Mouse (Mus musculus): ENCODE measurements around the gene Uchl3. TPM values are rescaled to one million over a fixed set of nuclear protein-coding genes. Genes with fewer than 3 reads are reported as not detected.
A peak's percentile ranks its signal among the peaks of the same experiment; 100 is the strongest.

Gene Uchl3
- 79.9 and 95.2 TPM in 2 replicates for polyA plus RNA-seq (2015; fragmentation: Nextera tagmentation; extraction: Ambion mirVana)

- Histone ChIP-seq H3K27me3 (ENCODE audit: control insufficient read depth, insufficient read depth, low read length) (no peaks in the 10 kb centered on the region), H3K36me3 (ENCODE audit: control insufficient read depth, insufficient read depth) (no peaks in the 10 kb centered on the region), H3K9me3 (replicated peaks; ENCODE audit: control insufficient read depth, low read length) (no peaks in the 10 kb centered on the region), H3K4me2 (ENCODE audit: low read depth, low read length) (peak within 1 kb of the TSS; percentile 87), H3K4me3 (ENCODE audit: low read length) (peak within 1 kb of the TSS; percentile 90), H3K27ac (ENCODE audit: low read length) (no peak within 1 kb of the TSS; the same call in 1 of the 2 replicates), H3K9ac (ENCODE audit: low read length) (peak within 1 kb of the TSS; percentile 85), H3K4me1 (ENCODE audit: control insufficient read depth, insufficient read depth, low read length) (peaks cover 2% of the 10 kb centered on the region; the same call in 1 of the 2 replicates)
- under 1% methylated on average over 67 of the region's 81 CpGs for WGBS
- ATAC-seq (replicated peaks; ENCODE audit: extremely low read depth, insufficient read depth, low FRiP score) = peak; percentile 88
Measured at GRCm38 (mm10) chr14:101653581-101654525, at the start of gene Uchl3. Gene Uchl3 (plus strand): TSS chr14:101653967.

GRCm38 (mm10) chr14:101605843-101606242, 47.9 kb upstream of the Uchl3 start:
- 53% methylated on average over 2 of the region's 2 CpGs for WGBS
- Histone ChIP-seq H3K9me3 (replicated peaks; ENCODE audit: control insufficient read depth, low read length) (no peaks in the 10 kb centered on the region), H3K4me1 (ENCODE audit: control insufficient read depth, insufficient read depth, low read length) (peaks cover 6% of the 10 kb centered on the region), H3K4me2 (ENCODE audit: low read depth, low read length) (no peak overlapping the region), H3K27ac (ENCODE audit: low read length) (no peak overlapping the region), H3K27me3 (ENCODE audit: control insufficient read depth, insufficient read depth, low read length) (no peaks in the 10 kb centered on the region), H3K4me3 (ENCODE audit: low read length) (no peak overlapping the region), H3K9ac (ENCODE audit: low read length) (no peak overlapping the region), H3K36me3 (ENCODE audit: control insufficient read depth, insufficient read depth) (no peaks in the 10 kb centered on the region)
- no peak for ATAC-seq (replicated peaks; ENCODE audit: extremely low read depth, insufficient read depth, low FRiP score)

- Histone ChIP-seq H3K9me3 (replicated peaks; ENCODE audit: control insufficient read depth, low read length) (no peaks in the 10 kb centered on the region), H3K4me3 (ENCODE audit: low read length) (peak overlapping the region; percentile 59), H3K9ac (ENCODE audit: low read length) (peak overlapping the region; percentile 77), H3K27me3 (ENCODE audit: control insufficient read depth, insufficient read depth, low read length) (no peaks in the 10 kb centered on the region), H3K27ac (ENCODE audit: low read length) (peak overlapping the region; percentile 96), H3K4me1 (ENCODE audit: control insufficient read depth, insufficient read depth, low read length) (peaks cover 3% of the 10 kb centered on the region; the same call in 1 of the 2 replicates), H3K36me3 (ENCODE audit: control insufficient read depth, insufficient read depth) (no peaks in the 10 kb centered on the region), H3K4me2 (ENCODE audit: low read depth, low read length) (peak overlapping the region; percentile 80)
- peak; percentile 2; the same call in 1 of the 2 replicates for ATAC-seq (replicated peaks; ENCODE audit: extremely low read depth, insufficient read depth, low FRiP score)
- under 1% methylated on average over 62 of the region's 62 CpGs for WGBS
Measured at GRCm38 (mm10) chr14:101607631-101608518, 45.9 kb upstream of the Uchl3 start.

GRCm38 (mm10) chr14:101608519-101609368, 45.0 kb upstream of the Uchl3 start, which contains the start of gene Tbc1d4:
Gene Tbc1d4 (minus strand): TSS chr14:101609191.
- no peaks in the 10 kb centered on the region for H3K9me3 ChIP-seq (replicated peaks; ENCODE audit: control insufficient read depth, low read length)
- H3K4me1 ChIP-seq (ENCODE audit: control insufficient read depth, insufficient read depth, low read length) = peaks cover 3% of the 10 kb centered on the region; the same call in 1 of the 2 replicates
- peak; percentile 92 for ATAC-seq (replicated peaks; ENCODE audit: extremely low read depth, insufficient read depth, low FRiP score)
- no peaks in the 10 kb centered on the region for H3K27me3 ChIP-seq (ENCODE audit: control insufficient read depth, insufficient read depth, low read length)
- peak within 1 kb of the TSS; percentile 80 for H3K4me2 ChIP-seq (ENCODE audit: low read depth, low read length)
- peak within 1 kb of the TSS; percentile 77 for H3K9ac ChIP-seq (ENCODE audit: low read length)
- no peaks in the 10 kb centered on the region for H3K36me3 ChIP-seq (ENCODE audit: control insufficient read depth, insufficient read depth)
- under 1% methylated on average over 62 of the region's 62 CpGs for WGBS
- H3K4me3 ChIP-seq (ENCODE audit: low read length) = peak within 1 kb of the TSS; percentile 59
- peak within 1 kb of the TSS; percentile 96 for H3K27ac ChIP-seq (ENCODE audit: low read length)

GRCm38 (mm10) chr14:101610701-101611100, 43.1 kb upstream of the Uchl3 start:
- Histone ChIP-seq H3K4me3 (ENCODE audit: low read length) (no peak overlapping the region), H3K9ac (ENCODE audit: low read length) (no peak overlapping the region), H3K4me1 (ENCODE audit: control insufficient read depth, insufficient read depth, low read length) (peaks cover 15% of the 10 kb centered on the region), H3K4me2 (ENCODE audit: low read depth, low read length) (no peak overlapping the region), H3K36me3 (ENCODE audit: control insufficient read depth, insufficient read depth) (no peaks in the 10 kb centered on the region), H3K27me3 (ENCODE audit: control insufficient read depth, insufficient read depth, low read length) (no peaks in the 10 kb centered on the region), H3K27ac (ENCODE audit: low read length) (no peak overlapping the region), H3K9me3 (replicated peaks; ENCODE audit: control insufficient read depth, low read length) (no peaks in the 10 kb centered on the region)
- WGBS = 48% methylated on average over 10 of the region's 10 CpGs
- ATAC-seq (replicated peaks; ENCODE audit: extremely low read depth, insufficient read depth, low FRiP score) = no peak

GRCm38 (mm10) chr14:101613206-101613605, 40.6 kb upstream of the Uchl3 start:
- no peaks in the 10 kb centered on the region for H3K36me3 ChIP-seq (ENCODE audit: control insufficient read depth, insufficient read depth)
- no peak overlapping the region for H3K4me2 ChIP-seq (ENCODE audit: low read depth, low read length)
- ATAC-seq (replicated peaks; ENCODE audit: extremely low read depth, insufficient read depth, low FRiP score) = no peak
- peaks cover 14% of the 10 kb centered on the region for H3K4me1 ChIP-seq (ENCODE audit: control insufficient read depth, insufficient read depth, low read length)
- no peak overlapping the region for H3K4me3 ChIP-seq (ENCODE audit: low read length)
- no peak overlapping the region for H3K27ac ChIP-seq (ENCODE audit: low read length)
- H3K27me3 ChIP-seq (ENCODE audit: control insufficient read depth, insufficient read depth, low read length) = no peaks in the 10 kb centered on the region
- WGBS = 62% methylated on average over 1 of the region's 1 CpGs
- H3K9ac ChIP-seq (ENCODE audit: low read length) = no peak overlapping the region
- H3K9me3 ChIP-seq (replicated peaks; ENCODE audit: control insufficient read depth, low read length) = no peaks in the 10 kb centered on the region

- Histone ChIP-seq H3K36me3 (ENCODE audit: control insufficient read depth, insufficient read depth) (no peaks in the 10 kb centered on the region), H3K9ac (ENCODE audit: low read length) (no peak overlapping the region), H3K9me3 (replicated peaks; ENCODE audit: control insufficient read depth, low read length) (no peaks in the 10 kb centered on the region), H3K27me3 (ENCODE audit: control insufficient read depth, insufficient read depth, low read length) (no peaks in the 10 kb centered on the region), H3K4me3 (ENCODE audit: low read length) (no peak overlapping the region), H3K4me1 (ENCODE audit: control insufficient read depth, insufficient read depth, low read length) (peaks cover 14% of the 10 kb centered on the region), H3K27ac (ENCODE audit: low read length) (no peak overlapping the region), H3K4me2 (ENCODE audit: low read depth, low read length) (no peak overlapping the region)
- 67% methylated on average over 9 of the region's 9 CpGs for WGBS
- no peak for ATAC-seq (replicated peaks; ENCODE audit: extremely low read depth, insufficient read depth, low FRiP score)
Measured at GRCm38 (mm10) chr14:101616178-101616577, 37.6 kb upstream of the Uchl3 start.

- Histone ChIP-seq H3K36me3 (ENCODE audit: control insufficient read depth, insufficient read depth) (no peaks in the 10 kb centered on the region), H3K9ac (ENCODE audit: low read length) (no peak overlapping the region), H3K4me2 (ENCODE audit: low read depth, low read length) (no peak overlapping the region), H3K9me3 (replicated peaks; ENCODE audit: control insufficient read depth, low read length) (no peaks in the 10 kb centered on the region), H3K27ac (ENCODE audit: low read length) (no peak overlapping the region), H3K27me3 (ENCODE audit: control insufficient read depth, insufficient read depth, low read length) (no peaks in the 10 kb centered on the region), H3K4me3 (ENCODE audit: low read length) (no peak overlapping the region), H3K4me1 (ENCODE audit: control insufficient read depth, insufficient read depth, low read length) (peaks cover 14% of the 10 kb centered on the region)
- WGBS = 87% methylated on average over 5 of the region's 5 CpGs
- no peak for ATAC-seq (replicated peaks; ENCODE audit: extremely low read depth, insufficient read depth, low FRiP score)
Measured at GRCm38 (mm10) chr14:101617680-101618079, 36.1 kb upstream of the Uchl3 start.
